Mouse (Mus musculus) MEL (cell line): Measurements from ENCODE around the gene Glo1. TPM values are rescaled to one million over a fixed set of nuclear protein-coding genes. Genes with fewer than 3 reads are reported as not detected.

Source experiments
- DNase-seq: peaks from one replicate; pipeline ENCODE4 v3.0.0; 2011; ENCODE audit warnings: low read depth, low spot score
- H3K27ac ChIP-seq: 2 replicates; pipeline ENCODE4 v1.5.1; 2012; ENCODE audit warnings: low read depth, mild to moderate bottlenecking, control low read depth, low read length, moderate library complexity; ENCODE audit not compliant: control insufficient read depth
- H3K27me3 ChIP-seq, 2 experiments: fragments of 150-350 bp in 1 of 2; sonication (generic) in 1 of 2; 2 replicates each; pipeline ENCODE4 v1.6.1; 2012; ENCODE audit warnings: low read length in 2 of 2, mild to moderate bottlenecking in 2 of 2, improper control_type of control experiment in 1 of 2, moderate library complexity in 1 of 2; ENCODE audit not compliant: insufficient read depth in 2 of 2, control insufficient read depth in 1 of 2
- H3K36me3 ChIP-seq, 2 experiments: 2 replicates each; pipeline ENCODE4 v1.6.1; 2012 to 2014; ENCODE audit warnings: low read length in 2 of 2, improper control_type of control experiment in 1 of 2, inconsistent platforms in 1 of 2, mild to moderate bottlenecking in 1 of 2; ENCODE audit not compliant: insufficient read depth in 2 of 2, control insufficient read depth in 1 of 2
- H3K4me1 ChIP-seq, 2 experiments: fragments of 150-350 bp in 1 of 2; sonication (generic) in 1 of 2; 2 replicates each; pipeline ENCODE4 v1.6.1; 2012; ENCODE audit warnings: low read length in 2 of 2, improper control_type of control experiment in 1 of 2, mild to moderate bottlenecking in 1 of 2; ENCODE audit not compliant: insufficient read depth in 2 of 2, control insufficient read depth in 1 of 2
- H3K4me3 ChIP-seq, 2 experiments: fragments of 150-350 bp in 1 of 2; sonication (generic) in 1 of 2; 2 replicates each; pipeline ENCODE4 v1.5.1; 2012; ENCODE audit warnings: low read depth in 2 of 2, low read length in 2 of 2, mild to moderate bottlenecking in 2 of 2, moderate library complexity in 2 of 2, control low read depth in 1 of 2, improper control_type of control experiment in 1 of 2; ENCODE audit not compliant: control insufficient read depth in 1 of 2, insufficient read depth in 1 of 2
- H3K79me2 ChIP-seq: 2 replicates; pipeline ENCODE4 v1.6.1; 2012; ENCODE audit warnings: mild to moderate bottlenecking, low read length, moderate library complexity; ENCODE audit not compliant: control insufficient read depth, poor library complexity, insufficient read depth
- H3K9ac ChIP-seq: 2 replicates; pipeline ENCODE4 v1.6.1; 2012; ENCODE audit warnings: low read depth, mild to moderate bottlenecking, control low read depth, low read length, moderate library complexity; ENCODE audit not compliant: control insufficient read depth, poor library complexity, severe bottlenecking
- H3K9me3 ChIP-seq: fragments of 150-350 bp; sonication (generic); replicated peaks from 2 replicates; pipeline ENCODE4 v1.6.1; 2012; ENCODE audit warnings: mild to moderate bottlenecking, low read length, improper control_type of control experiment, moderate library complexity; ENCODE audit not compliant: insufficient read depth
- BHLHE40 ChIP-seq: IDR thresholded peaks from 2 replicates; pipeline ENCODE4 v1.6.1; 2012; ENCODE audit warnings: low read depth, mild to moderate bottlenecking, inconsistent platforms, low read length, improper control_type of control experiment, borderline replicate concordance
- CHD1 ChIP-seq: IDR thresholded peaks from 2 replicates; pipeline ENCODE4 v1.6.1; 2012; ENCODE audit warnings: low read depth, mild to moderate bottlenecking, inconsistent platforms, low read length, improper control_type of control experiment
- CHD2 ChIP-seq: IDR thresholded peaks from 2 replicates; pipeline ENCODE4 v1.6.1; 2011; ENCODE audit warnings: low read length, improper control_type of control experiment
- CTCF ChIP-seq, 3 experiments: IDR thresholded peaks in 2 of 3; conservative IDR thresholded peaks in 1 of 3; 2 replicates each; pipeline ENCODE4 v1.5.1; 2011 to 2012; ENCODE audit warnings: low read length in 3 of 3, low read depth in 2 of 3, mild to moderate bottlenecking in 2 of 3, improper control_type of control experiment in 1 of 3, inconsistent platforms in 1 of 3, mixed read lengths in 1 of 3, moderate library complexity in 1 of 3; ENCODE audit not compliant: control insufficient read depth in 1 of 3, insufficient read depth in 1 of 3, poor library complexity in 1 of 3, severe bottlenecking in 1 of 3
- ELF1 ChIP-seq: IDR thresholded peaks from 2 replicates; pipeline ENCODE4 v1.6.1; 2014; ENCODE audit warnings: low read depth, mild to moderate bottlenecking, inconsistent platforms, low read length, improper control_type of control experiment, moderate library complexity
- EP300 ChIP-seq, 2 experiments: IDR thresholded peaks; 2 replicates each; pipeline ENCODE4 v1.6.1; 2011; ENCODE audit warnings: improper control_type of control experiment in 2 of 2, low read length in 2 of 2, low read depth in 1 of 2, mild to moderate bottlenecking in 1 of 2
- ETS1 ChIP-seq: IDR thresholded peaks from 2 replicates; pipeline ENCODE4 v1.6.1; 2012; ENCODE audit warnings: low read depth, mild to moderate bottlenecking, inconsistent platforms, low read length, improper control_type of control experiment, moderate library complexity
- GABPA ChIP-seq: IDR thresholded peaks from 2 replicates; pipeline ENCODE4 v1.6.1; 2012; ENCODE audit warnings: low read depth, mild to moderate bottlenecking, inconsistent platforms, low read length, improper control_type of control experiment, moderate library complexity
- GATA1 ChIP-seq: IDR thresholded peaks from 2 replicates; pipeline ENCODE4 v1.6.1; 2011; ENCODE audit warnings: low read depth, low read length, improper control_type of control experiment
- HCFC1 ChIP-seq: IDR thresholded peaks from 2 replicates; pipeline ENCODE4 v1.6.1; 2012; ENCODE audit warnings: low read depth, mild to moderate bottlenecking, inconsistent platforms, low read length, improper control_type of control experiment, moderate library complexity
- MAFK ChIP-seq: IDR thresholded peaks from 2 replicates; pipeline ENCODE4 v1.6.1; 2011; ENCODE audit warnings: low read depth, mild to moderate bottlenecking, low read length, improper control_type of control experiment, borderline replicate concordance
- MAX ChIP-seq: IDR thresholded peaks from 2 replicates; pipeline ENCODE4 v1.6.1; 2011; ENCODE audit warnings: low read length, improper control_type of control experiment
- MEF2A ChIP-seq: IDR thresholded peaks from 2 replicates; pipeline ENCODE4 v1.6.1; 2014; ENCODE audit warnings: low read depth, mild to moderate bottlenecking, inconsistent platforms, low read length, improper control_type of control experiment; ENCODE audit not compliant: poor library complexity, insufficient replicate concordance, severe bottlenecking; ENCODE audit errors: extremely low read depth
- MXI1 ChIP-seq: IDR thresholded peaks from 2 replicates; pipeline ENCODE4 v1.6.1; 2011; ENCODE audit warnings: mild to moderate bottlenecking, low read depth, low read length, improper control_type of control experiment
- MYB ChIP-seq: IDR thresholded peaks from 2 replicates; pipeline ENCODE4 v1.6.1; 2011; ENCODE audit warnings: mild to moderate bottlenecking, low read depth, low read length, improper control_type of control experiment
- MYC ChIP-seq: IDR thresholded peaks from 2 replicates; pipeline ENCODE4 v1.6.1; 2011; ENCODE audit warnings: low read depth, mild to moderate bottlenecking, low read length, improper control_type of control experiment, moderate library complexity
- NRF1 ChIP-seq: IDR thresholded peaks from 2 replicates; pipeline ENCODE4 v1.6.1; 2014; ENCODE audit warnings: low read depth, mild to moderate bottlenecking, inconsistent platforms, low read length, improper control_type of control experiment, moderate library complexity; ENCODE audit not compliant: poor library complexity, insufficient read depth, severe bottlenecking
- POLR2AphosphoS2 ChIP-seq: IDR thresholded peaks from 2 replicates; pipeline ENCODE4 v1.6.1; 2011; ENCODE audit warnings: low read length, improper control_type of control experiment
- RCOR1 ChIP-seq: IDR thresholded peaks from 2 replicates; pipeline ENCODE4 v1.6.1; 2012; ENCODE audit warnings: low read depth, mild to moderate bottlenecking, inconsistent platforms, low read length, improper control_type of control experiment
- SIN3A ChIP-seq: IDR thresholded peaks from 2 replicates; pipeline ENCODE4 v1.6.1; 2012; ENCODE audit warnings: low read length, improper control_type of control experiment, inconsistent platforms
- SMC3 ChIP-seq: IDR thresholded peaks from 2 replicates; pipeline ENCODE4 v1.6.1; 2011; ENCODE audit warnings: low read depth, low read length, improper control_type of control experiment
- TAL1 ChIP-seq: IDR thresholded peaks from 2 replicates; pipeline ENCODE4 v1.6.1; 2012; ENCODE audit warnings: mild to moderate bottlenecking, inconsistent platforms, low read length, moderate library complexity, mixed read lengths
- TCF12 ChIP-seq: IDR thresholded peaks from 2 replicates; pipeline ENCODE4 v1.6.1; 2014; ENCODE audit warnings: low read depth, mild to moderate bottlenecking, inconsistent platforms, low read length, improper control_type of control experiment, moderate library complexity
- UBTF ChIP-seq: IDR thresholded peaks from 2 replicates; pipeline ENCODE4 v1.6.1; 2012; ENCODE audit warnings: low read depth, mild to moderate bottlenecking, inconsistent platforms, low read length, improper control_type of control experiment, moderate library complexity, borderline replicate concordance; ENCODE audit not compliant: insufficient read depth
- USF1 ChIP-seq: IDR thresholded peaks from 2 replicates; pipeline ENCODE4 v1.6.1; 2014; ENCODE audit warnings: low read depth, mild to moderate bottlenecking, inconsistent platforms, low read length, improper control_type of control experiment, moderate library complexity
- USF2 ChIP-seq, 2 experiments: IDR thresholded peaks; 2 replicates each; pipeline ENCODE4 v1.6.1; 2011 to 2012; ENCODE audit warnings: improper control_type of control experiment in 2 of 2, low read length in 2 of 2, borderline replicate concordance in 1 of 2, inconsistent platforms in 1 of 2, low read depth in 1 of 2, mild to moderate bottlenecking in 1 of 2; ENCODE audit not compliant: insufficient read depth in 1 of 2
- ZC3H11A ChIP-seq: IDR thresholded peaks from 2 replicates; pipeline ENCODE4 v1.6.1; 2012; ENCODE audit warnings: low read depth, mild to moderate bottlenecking, inconsistent platforms, low read length, improper control_type of control experiment
- ZKSCAN1 ChIP-seq: IDR thresholded peaks from 2 replicates; pipeline ENCODE4 v1.6.1; 2012; ENCODE audit warnings: low read depth, mild to moderate bottlenecking, inconsistent platforms, low read length, improper control_type of control experiment, moderate library complexity
- ZMIZ1 ChIP-seq: IDR thresholded peaks from 2 replicates; pipeline ENCODE4 v1.6.1; 2012; ENCODE audit warnings: low read depth, mild to moderate bottlenecking, inconsistent platforms, low read length, improper control_type of control experiment, moderate library complexity
- polyA plus RNA-seq, 2 experiments: library from polyadenylated mRNA; stranded (reverse) in 1 of 2; unstranded in 1 of 2; fragments of >175 nt in 1 of 2; fragments of >200 nt in 1 of 2; gene quantifications; 2 replicates each; pipeline versions ENCODE4 v1.2.1 to v1.2.4; 2012; ENCODE audit warnings: low replicate concordance in 2 of 2, low read depth in 1 of 2; ENCODE audit not compliant: insufficient read length in 2 of 2, insufficient read depth in 1 of 2, missing spikeins in 1 of 2
- total RNA-seq: library from RNA; depleted of rRNA; stranded (reverse); fragments of 300-350 nt; gene quantifications from 2 replicates; pipeline ENCODE4 v1.2.3, GENCODE M21; 2012

Glo1 gene
- total and polyA plus RNA-seq, 3 experiments = 58.5 to 288 (median 260) TPM

DNA sequence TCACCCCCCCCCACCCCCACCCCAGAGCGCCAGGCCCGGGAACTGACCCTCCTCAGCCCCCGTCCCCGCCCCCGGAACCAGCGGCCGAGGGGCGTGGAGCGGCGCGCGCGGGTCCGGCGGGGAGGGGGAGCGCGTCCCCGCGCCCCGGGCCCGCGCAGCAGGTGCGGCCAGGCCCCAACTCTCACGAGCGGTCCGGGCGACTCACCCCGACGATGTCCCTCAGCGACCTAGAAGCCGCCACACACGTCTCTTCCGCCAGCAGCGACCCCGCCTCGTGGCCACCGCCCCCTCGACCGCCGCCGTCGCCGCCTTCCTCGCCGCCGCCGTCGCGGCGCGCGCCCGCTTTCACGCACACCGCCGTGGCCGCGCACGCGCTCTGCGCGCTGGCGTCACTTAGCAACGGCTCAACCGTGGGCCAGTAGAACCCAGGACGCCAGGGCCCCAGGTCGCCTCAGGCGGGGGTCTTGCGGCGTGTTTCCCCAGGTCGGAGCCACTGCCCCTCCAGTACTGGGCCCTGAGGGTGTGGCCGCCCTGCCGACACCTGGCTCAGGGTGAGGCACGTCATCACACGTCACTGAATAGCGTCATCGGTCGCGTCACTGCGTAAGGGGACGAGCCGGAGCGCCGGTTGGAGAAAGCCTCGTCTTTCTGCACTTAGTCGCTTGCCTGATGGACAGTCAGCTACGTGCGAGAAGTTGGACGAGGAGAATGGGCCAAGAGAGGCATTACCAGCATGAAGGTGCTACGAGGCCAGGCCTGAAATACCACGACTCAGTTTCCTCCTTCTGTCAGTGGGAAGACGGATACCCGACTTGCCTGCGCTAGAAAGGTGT, 50.5 kb downstream of the Glo1 start, which contains the start of gene Btbd9 (continued):
- TF ChIP-seq USF2 (IDR thresholded peaks at IDR 0.05; ENCODE audit: borderline replicate concordance in 1 of 2, insufficient read depth in 1 of 2, low read depth in 1 of 2, low read length in 2 of 2) (no peak), ZMIZ1 (peak; percentile 77), MYC (no peak), TAL1 (no peak), GATA1 (no peak)

DNA sequence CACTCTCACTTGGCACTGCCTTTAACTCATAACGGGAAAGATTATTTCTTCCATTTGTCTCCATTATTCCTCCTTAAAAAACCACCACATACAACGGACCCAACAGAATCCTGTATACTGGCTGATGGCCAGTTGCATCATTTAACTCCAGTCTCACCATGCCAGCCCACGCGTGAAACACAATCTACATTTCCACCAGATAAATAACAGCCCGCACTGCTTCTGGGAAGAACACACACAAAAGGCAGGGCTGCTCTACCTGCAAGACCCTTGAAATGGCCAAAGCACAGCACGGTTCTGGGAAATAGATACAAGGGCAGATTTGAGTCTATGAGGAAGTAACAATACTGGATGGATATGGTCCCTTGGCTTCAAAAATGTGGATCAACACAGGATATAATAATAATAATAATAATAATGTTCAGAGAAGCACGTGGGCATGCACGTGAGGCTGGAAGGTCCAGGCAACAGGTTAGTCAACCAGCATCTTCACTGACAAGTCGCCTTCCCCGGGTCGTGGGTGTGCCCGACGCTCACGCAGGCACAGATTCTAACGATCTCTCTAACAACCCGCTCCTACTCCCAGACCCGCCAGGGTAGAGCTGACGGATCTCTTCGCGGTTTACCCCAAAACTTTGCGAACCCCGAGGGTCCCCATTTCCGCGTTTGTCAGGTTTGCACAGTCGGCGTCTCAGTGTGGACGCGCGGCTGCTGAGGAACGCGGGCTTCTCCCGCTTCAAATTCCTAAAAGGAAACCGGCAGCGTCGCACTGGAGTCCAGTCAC, 51.4 kb downstream of the Glo1 start:
- peaks cover 32% of the 10 kb centered on the region for H3K79me2 ChIP-seq
- H3K9me3 ChIP-seq = no peaks in the 10 kb centered on the region
- H3K27ac ChIP-seq = peak overlapping the region; percentile 67
- peak overlapping the region; percentile 80 for H3K9ac ChIP-seq
- DNase-seq = peak; percentile 83
- H3K4me3 ChIP-seq = peak overlapping the region; percentile 79 to 97
- peaks cover 0 to 17% of the 10 kb centered on the region in 2 experiments; a peak in 2 of 4 replicates for H3K36me3 ChIP-seq
- H3K4me1 ChIP-seq = peaks cover 6 to 15% of the 10 kb centered on the region in 2 experiments
- no peaks in the 10 kb centered on the region for H3K27me3 ChIP-seq
- no peak for TF ChIP-seq GATA1
- peak; percentile 89; the same call in 1 of the 2 replicates for TF ChIP-seq CHD1
- peak; percentile 85 for TF ChIP-seq BHLHE40
- TF ChIP-seq SMC3 = no peak
- TF ChIP-seq MEF2A = no peak
- no peak for TF ChIP-seq MAFK
- TF ChIP-seq HCFC1 = no peak; the same call in 1 of the 2 replicates
- TF ChIP-seq MYB = no peak
- peak; percentile 91 for TF ChIP-seq MXI1
- peak; percentile 60; the same call in 1 of the 2 replicates for TF ChIP-seq USF1
- no peak for TF ChIP-seq POLR2AphosphoS2
- peak; percentile 33; the same call in 1 of the 2 replicates for TF ChIP-seq ELF1
- no peak for TF ChIP-seq GABPA
- peak; percentile 31; the same call in 1 of the 2 replicates for TF ChIP-seq TCF12
- no peak for TF ChIP-seq ZKSCAN1
- 0 out of 2 replicates have a peak, but pooled peaks have one; percentile 5 for TF ChIP-seq NRF1
- TF ChIP-seq CHD2 = no peak
- no peak; a peak in 1 of 4 replicates for TF ChIP-seq EP300 (IDR thresholded peaks at IDR 0.05; ENCODE audit: low read depth in 1 of 2, low read length in 2 of 2)
- TF ChIP-seq RCOR1 = 0 out of 2 replicates have a peak, but pooled peaks have one; percentile 6
- TF ChIP-seq USF2 (IDR thresholded peaks at IDR 0.05; ENCODE audit: borderline replicate concordance in 1 of 2, insufficient read depth in 1 of 2, low read depth in 1 of 2, low read length in 2 of 2) = peak in 1 of 2 experiments; percentile 23; a peak in 1 of 4 replicates
- no peak for TF ChIP-seq CTCF (IDR thresholded peaks at IDR 0.05 in 2 of 3, conservative IDR thresholded peaks at IDR 0.05 in 1 of 3; ENCODE audit: control insufficient read depth in 1 of 3, insufficient read depth in 1 of 3, low read depth in 2 of 3, low read length in 3 of 3, poor library complexity in 1 of 3, severe bottlenecking in 1 of 3)
- peak; percentile 88 for TF ChIP-seq SIN3A
- no peak for TF ChIP-seq UBTF
- TF ChIP-seq MYC = peak; percentile 95
- TF ChIP-seq MAX = peak; percentile 91
- no peak for TF ChIP-seq ZC3H11A
- TF ChIP-seq ETS1 = no peak
- no peak for TF ChIP-seq ZMIZ1
